In the genomic region with DNA sequence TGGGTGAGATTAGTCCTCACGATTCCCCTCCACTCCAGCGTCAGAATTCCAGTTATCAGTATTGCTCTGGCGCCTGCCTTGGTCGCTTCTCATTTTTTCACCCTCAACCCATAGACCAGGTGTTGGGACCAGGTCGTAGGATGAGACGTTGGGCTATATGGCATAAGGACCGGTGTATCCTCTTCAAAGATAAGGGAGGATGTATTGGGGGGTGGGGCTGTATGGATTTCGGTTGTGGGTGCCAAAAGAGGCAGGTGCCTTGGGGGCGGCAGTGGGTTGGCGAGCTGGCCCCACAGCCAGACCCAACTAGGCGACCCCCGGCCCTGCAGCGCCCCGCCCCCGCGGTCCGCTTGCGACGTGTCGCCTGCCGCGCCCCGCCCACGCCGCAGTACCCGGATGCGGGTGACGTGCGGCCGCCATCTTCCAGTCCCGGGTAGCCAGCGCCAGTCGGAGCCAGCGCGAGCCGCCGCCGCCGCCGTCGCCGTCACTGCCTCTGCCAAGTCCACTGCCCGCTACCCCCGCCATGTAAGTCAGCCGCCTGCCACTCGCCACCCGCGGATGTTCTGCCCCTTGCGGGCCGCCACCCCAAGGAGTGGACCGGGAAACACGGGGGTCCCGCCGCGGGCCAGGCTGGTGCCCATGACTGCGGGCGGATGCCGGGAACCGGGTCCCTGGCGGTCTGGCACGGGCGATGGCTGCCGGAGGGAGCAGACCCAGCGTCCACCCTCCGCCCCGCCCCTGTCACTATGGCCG, we compare ENCODE assay signal across 8 mouse cellular contexts. TPM values are rescaled to one million over a fixed set of nuclear protein-coding genes. Genes with fewer than 3 reads are reported as not detected.
A peak's percentile ranks its signal among the peaks of the same experiment; 100 is the strongest.
DNase-seq lines count a peak whose midpoint lies in the region; ATAC-seq and TF ChIP-seq lines count a peak whose summit lies in the region.

A gene (plus strand): TSS at position 388 of the 753 bp plus-strand sequence.

- H3K9me3 ChIP-seq in ES-Bruce4 (replicated peaks; ENCODE audit: control insufficient read depth, insufficient read depth, low read length, poor library complexity, severe bottlenecking), result 0 out of 2 replicates have a peak, but pooled peaks cover 2% of the 10 kb centered on the region
- H3K9me3 ChIP-seq in forebrain, postnatal 0 days (ENCODE audit: low read length), result no peaks in the 10 kb centered on the region
- no peaks in the 10 kb centered on the region for H3K9me3 ChIP-seq in lung, embryonic 16.5 days (ENCODE audit: control insufficient read depth, low read length)

- H3K27me3 ChIP-seq in ES-Bruce4 (ENCODE audit: control insufficient read depth, insufficient read depth, low read length, poor library complexity, severe bottlenecking), result no peaks in the 10 kb centered on the region
- no peaks in the 10 kb centered on the region for H3K27me3 ChIP-seq in forebrain, postnatal 0 days (ENCODE audit: insufficient read depth, low read length)
- no peaks in the 10 kb centered on the region for H3K27me3 ChIP-seq in lung, embryonic 16.5 days (ENCODE audit: control insufficient read depth, insufficient read depth, low read depth, low read length)

- peak within 1 kb of the TSS; percentile 90 for H3K4me3 ChIP-seq in ES-Bruce4 (ENCODE audit: low read depth, low read length)
- peak within 1 kb of the TSS; percentile 99 for H3K4me3 ChIP-seq in forebrain, postnatal 0 days (ENCODE audit: low read depth, low read length)
- peak within 1 kb of the TSS; percentile 99 for H3K4me3 ChIP-seq in lung, embryonic 16.5 days (ENCODE audit: low read length)

- H3K4me2 ChIP-seq in forebrain, postnatal 0 days (ENCODE audit: low read depth), result peak within 1 kb of the TSS; percentile 91
- H3K4me2 ChIP-seq in lung, embryonic 16.5 days (ENCODE audit: low read depth, low read length), result peak within 1 kb of the TSS; percentile 75

- TF ChIP-seq POLR2A in ES-Bruce4 (IDR thresholded peaks at IDR 0.05; ENCODE audit: insufficient read depth, low read length), result peak; percentile 12

- no peak for TF ChIP-seq EP300 in ES-Bruce4 (IDR thresholded peaks at IDR 0.05; ENCODE audit: insufficient read depth, low read depth, low read length)

- H3K27ac ChIP-seq in ES-Bruce4 (ENCODE audit: insufficient read depth, low read length), result no peak within 1 kb of the TSS
- H3K27ac ChIP-seq in forebrain, postnatal 0 days (ENCODE audit: low read depth, low read length), result peak within 1 kb of the TSS; percentile 97
- peak within 1 kb of the TSS; percentile 95 for H3K27ac ChIP-seq in lung, embryonic 16.5 days (ENCODE audit: low read length)

- intact Hi-C loops in heart, postnatal 36 days (cut with DNase I), result loop anchor here (2.0 kb wide), 1 partner anchor 17 kb away; a partner anchor contains a TSS

- WGBS in forebrain, postnatal 0 days, result under 1% methylated on average over 50 of the region's 67 CpGs
- under 1% methylated on average over 59 of the region's 67 CpGs for WGBS in lung, embryonic 16.5 days

- peak; percentile 91 to 98 for DNase-seq in cerebellum, adult 18-20 months
- DNase-seq in forebrain, postnatal 0 days, result peak; percentile 95
- peak; percentile 93 to 94 for DNase-seq in heart, postnatal 36 days
- DNase-seq in layer of hippocampus, adult 8-10 months (ENCODE audit: low spot score in 2 of 2), result peak; percentile 84 to 92
- DNase-seq in ovary, adult 18-20 months (ENCODE audit: low spot score), result peak; percentile 77
- peak; percentile 91 for DNase-seq in thymus, postnatal 0 days (ENCODE audit: low spot score)

- peaks cover 2% of the 10 kb centered on the region for H3K4me1 ChIP-seq in ES-Bruce4 (ENCODE audit: control insufficient read depth, insufficient read depth, low read length)
- H3K4me1 ChIP-seq in forebrain, postnatal 0 days (ENCODE audit: insufficient read depth), result peaks cover 14% of the 10 kb centered on the region
- H3K4me1 ChIP-seq in lung, embryonic 16.5 days (replicated peaks; ENCODE audit: control insufficient read depth, insufficient read depth, low read length), result peaks cover 18% of the 10 kb centered on the region

- peak within 1 kb of the TSS; percentile 91 for H3K9ac ChIP-seq in ES-Bruce4 (ENCODE audit: low read depth, poor library complexity, severe bottlenecking)
- peak within 1 kb of the TSS; percentile 100 for H3K9ac ChIP-seq in forebrain, postnatal 0 days
- H3K9ac ChIP-seq in lung, embryonic 16.5 days (ENCODE audit: low read length), result peak within 1 kb of the TSS; percentile 100

- no peak for TF ChIP-seq CTCF in ES-Bruce4 (IDR thresholded peaks at IDR 0.05; ENCODE audit: low read depth, low read length)
- TF ChIP-seq CTCF in forebrain, postnatal 0 days (IDR thresholded peaks at IDR 0.05; ENCODE audit: low read depth), result peak; percentile 4; the same call in 1 of the 2 replicates

- peak; percentile 94 for ATAC-seq in forebrain, postnatal 0 days
- ATAC-seq in lung, embryonic 16.5 days (ENCODE audit: low read depth), result peak; percentile 85

- peaks cover 13% of the 10 kb centered on the region for H3K36me3 ChIP-seq in ES-Bruce4 (ENCODE audit: control insufficient read depth, insufficient read depth, low read length, poor library complexity, severe bottlenecking)
- H3K36me3 ChIP-seq in forebrain, postnatal 0 days (ENCODE audit: insufficient read depth), result peaks cover 19% of the 10 kb centered on the region
- peaks cover 10% of the 10 kb centered on the region; the same call in 1 of the 2 replicates for H3K36me3 ChIP-seq in lung, embryonic 16.5 days (ENCODE audit: control insufficient read depth, insufficient read depth, low read length)

RNA-seq across cellular contexts. Expression of the gene that starts here (rescaled TPM):
- polyA plus RNA-seq in ES-Bruce4 (2011; ENCODE audit: insufficient read depth, insufficient read length, low read depth, missing spikeins), result 39.5 and 41.6 TPM in 2 replicates
- total RNA-seq in forebrain, postnatal 0 days (2014; rRNA removed), result 76.8 and 104 TPM in 2 replicates
- 500 and 554 TPM in 2 replicates for polyA plus RNA-seq in forebrain, postnatal 0 days (2015; fragmentation: Nextera tagmentation; extraction: Ambion mirVana)
- total RNA-seq in heart, postnatal 36 days (2021), result 10 to 100 TPM; 50.5 to 72.7 TPM
- 100 to 1,000 TPM; 926 to 962 (median 934) TPM for total RNA-seq in layer of hippocampus, adult 8-10 months (2022)
- polyA plus RNA-seq in lung, embryonic 16.5 days (2015; fragmentation: Nextera tagmentation; extraction: Ambion mirVana), result 80.6 and 85.2 TPM in 2 replicates
- 35.9 and 38.5 TPM in 2 replicates for polyA plus RNA-seq in thymus, postnatal 0 days (2015; fragmentation: Nextera tagmentation; extraction: Ambion mirVana)
